Mouse (Mus musculus) testis, postnatal 10 days (tissue): Measurements from ENCODE around the gene Ndufb10.
"Not testable (repeated sequence)": the region's sequence is repeated elsewhere in the genome, so short reads cannot be mapped to it uniquely, and the experiment has no call there.

Source experiments
- DNase-seq: peaks from one replicate; pipeline ENCODE4 v3.0.0; 2021; ENCODE audit warnings: low spot score

Gene Ndufb10

DNA sequence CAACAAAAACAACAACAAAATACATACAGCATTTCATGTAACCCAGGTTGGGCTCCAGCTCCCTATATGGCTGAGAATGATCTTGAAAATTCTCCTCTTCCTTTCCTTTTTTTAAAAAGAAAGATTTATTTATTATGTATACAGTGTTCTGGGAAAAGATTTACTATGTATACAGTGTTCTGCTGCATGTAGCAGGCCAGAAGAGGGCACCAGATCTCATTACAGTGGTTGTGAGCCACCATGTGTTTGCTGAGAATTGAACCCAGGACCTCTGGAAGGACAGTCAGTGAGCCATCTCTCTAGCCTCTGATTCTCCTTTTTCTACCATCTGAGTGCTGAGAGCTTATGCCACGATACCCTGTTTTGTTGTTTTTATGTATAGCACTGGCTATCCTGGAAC lies 10.2 kb upstream of the Ndufb10 start:
- DNase-seq = no peak

DNA sequence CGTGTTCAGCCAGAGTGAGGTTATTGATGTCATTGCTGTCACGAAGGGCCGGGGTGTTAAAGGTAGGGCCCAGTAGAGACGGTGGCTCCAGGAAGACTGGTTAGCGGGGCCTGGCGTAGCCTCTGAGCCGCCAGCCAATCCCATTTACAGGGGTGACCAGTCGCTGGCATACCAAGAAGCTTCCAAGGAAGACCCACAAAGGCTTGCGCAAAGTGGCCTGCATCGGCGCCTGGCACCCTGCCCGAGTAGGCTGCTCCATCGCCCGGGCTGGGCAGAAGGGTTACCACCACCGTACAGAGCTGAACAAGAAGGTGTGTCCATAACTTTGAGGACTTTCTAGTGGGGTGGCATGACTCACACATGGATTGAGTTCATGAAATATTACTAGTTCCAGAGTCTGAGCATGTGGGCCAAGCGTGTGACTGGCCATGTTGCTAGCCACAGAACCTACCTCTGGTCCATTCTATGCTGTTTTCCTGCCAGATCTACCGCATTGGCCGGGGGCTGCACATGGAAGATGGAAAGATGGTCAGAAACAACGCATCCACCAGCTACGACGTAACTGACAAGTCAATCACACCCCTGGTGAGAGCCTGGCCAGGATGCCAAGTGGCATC lies 9.3 kb upstream of the Ndufb10 start:
- peak; percentile 60 for DNase-seq

DNA sequence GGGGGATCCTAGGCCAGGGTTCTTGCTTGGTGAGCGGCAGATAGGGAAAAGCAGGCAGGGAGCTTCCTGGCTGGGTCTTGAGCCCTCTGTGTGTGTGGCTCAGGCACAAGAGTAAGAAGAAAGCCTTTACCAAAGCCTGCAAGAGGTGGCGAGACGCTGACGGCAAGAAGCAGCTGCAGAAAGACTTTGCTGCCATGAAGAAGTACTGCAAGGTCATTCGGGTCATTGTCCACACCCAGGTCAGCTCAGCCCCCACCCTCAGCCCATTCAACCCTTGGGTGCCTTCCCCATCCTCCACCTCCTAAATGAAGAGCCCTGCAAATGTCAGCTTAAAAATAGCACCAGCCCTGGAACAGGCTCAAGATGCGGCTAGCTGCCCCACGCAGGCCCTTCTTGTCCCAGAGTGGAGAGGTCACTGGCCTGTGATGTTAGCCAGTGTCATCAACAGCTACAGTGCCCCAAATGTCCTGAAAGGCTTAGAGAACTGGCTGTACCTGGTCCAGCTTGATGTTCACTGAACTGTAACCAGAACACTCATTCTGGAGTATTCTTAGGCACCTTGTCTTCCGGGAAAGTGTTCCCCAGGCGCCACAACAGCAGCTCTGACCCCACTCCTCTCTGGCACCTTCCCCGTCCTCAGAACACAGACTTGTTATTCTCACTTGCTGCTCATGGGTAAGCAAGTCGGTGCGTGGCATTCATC lies 8.1 kb upstream of the Ndufb10 start:
- no peak for DNase-seq

DNA sequence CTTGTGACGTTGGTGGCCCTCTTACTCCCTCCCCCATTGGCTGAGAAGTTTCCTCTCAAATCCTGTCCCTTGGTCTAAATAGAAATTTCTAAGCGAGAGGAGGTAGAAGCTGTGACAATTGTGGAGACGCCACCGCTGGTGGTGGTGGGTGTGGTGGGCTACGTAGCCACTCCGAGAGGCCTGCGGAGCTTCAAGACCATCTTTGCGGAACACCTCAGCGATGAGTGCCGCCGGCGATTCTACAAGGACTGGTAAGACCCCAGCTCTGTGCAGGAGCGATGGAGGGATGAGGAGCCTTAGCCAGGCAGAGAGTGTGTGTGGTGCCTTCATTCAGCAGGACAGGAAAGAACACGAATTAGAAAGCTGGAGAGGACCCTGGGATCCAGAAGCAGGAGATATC lies 6.5 kb upstream of the Ndufb10 start:
- no peak for DNase-seq

DNA sequence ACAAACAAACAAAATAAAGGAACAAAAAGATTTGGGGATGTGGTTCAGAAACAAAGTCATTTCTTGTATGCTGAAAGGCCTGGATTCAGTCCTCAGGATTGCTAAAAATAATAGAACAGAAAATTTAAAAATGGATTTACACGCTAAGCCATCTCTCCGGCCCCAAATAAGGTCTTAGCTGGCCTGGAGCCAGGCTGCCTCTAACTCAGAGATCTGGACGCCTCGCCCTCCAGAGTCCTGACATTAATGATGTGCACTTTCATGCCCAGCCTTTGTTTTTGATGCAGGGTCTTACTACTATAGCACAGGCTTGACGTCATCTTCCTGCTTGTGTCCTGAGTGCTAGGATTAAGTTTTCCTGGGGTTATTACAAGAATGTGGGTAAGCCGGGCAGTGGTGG lies 4.8 kb upstream of the Ndufb10 start:
- no peak for DNase-seq

DNA sequence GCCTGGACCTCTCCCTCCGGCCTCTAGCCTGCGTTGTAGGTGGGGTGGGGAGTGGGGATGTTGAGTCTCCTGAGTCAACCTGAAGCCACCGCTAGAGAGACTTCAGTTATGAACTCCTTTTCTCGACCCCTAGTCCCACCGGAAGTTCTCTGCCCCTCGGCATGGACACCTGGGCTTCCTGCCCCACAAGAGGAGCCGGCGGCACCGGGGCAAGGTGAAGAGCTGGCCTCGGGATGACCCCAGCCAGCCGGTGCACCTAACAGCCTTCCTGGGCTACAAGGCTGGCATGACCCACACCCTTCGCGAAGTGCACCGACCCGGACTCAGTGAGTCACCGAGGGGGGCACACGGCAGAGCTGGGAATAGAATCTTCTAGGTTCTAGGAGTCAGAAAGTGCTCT lies 3.9 kb upstream of the Ndufb10 start:
- DNase-seq = no peak

DNA sequence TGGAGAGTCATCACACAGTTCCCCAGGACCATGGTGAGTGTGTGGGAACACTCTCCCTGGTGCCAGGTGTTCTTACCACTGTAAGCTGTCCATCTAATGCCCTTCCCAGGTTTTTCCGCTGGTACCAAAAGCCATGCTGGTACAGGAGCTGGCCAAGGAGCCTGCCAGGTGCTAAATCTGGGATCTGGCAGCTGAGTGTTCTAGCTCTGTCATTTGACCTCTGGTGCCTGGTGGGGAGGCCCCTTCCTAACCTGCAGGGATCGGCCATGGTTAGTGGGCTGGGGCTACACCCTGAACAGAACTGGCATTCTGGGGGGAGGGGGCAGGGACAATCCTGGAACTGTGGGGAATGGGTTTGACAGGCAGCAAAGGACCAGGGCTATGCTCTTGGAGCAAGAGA lies 3.3 kb upstream of the Ndufb10 start, which contains the start of gene Rpl3l:
TSS of gene Rpl3l (plus strand) at position 203 of the 400 bp plus-strand sequence.
- no peak for DNase-seq

DNA sequence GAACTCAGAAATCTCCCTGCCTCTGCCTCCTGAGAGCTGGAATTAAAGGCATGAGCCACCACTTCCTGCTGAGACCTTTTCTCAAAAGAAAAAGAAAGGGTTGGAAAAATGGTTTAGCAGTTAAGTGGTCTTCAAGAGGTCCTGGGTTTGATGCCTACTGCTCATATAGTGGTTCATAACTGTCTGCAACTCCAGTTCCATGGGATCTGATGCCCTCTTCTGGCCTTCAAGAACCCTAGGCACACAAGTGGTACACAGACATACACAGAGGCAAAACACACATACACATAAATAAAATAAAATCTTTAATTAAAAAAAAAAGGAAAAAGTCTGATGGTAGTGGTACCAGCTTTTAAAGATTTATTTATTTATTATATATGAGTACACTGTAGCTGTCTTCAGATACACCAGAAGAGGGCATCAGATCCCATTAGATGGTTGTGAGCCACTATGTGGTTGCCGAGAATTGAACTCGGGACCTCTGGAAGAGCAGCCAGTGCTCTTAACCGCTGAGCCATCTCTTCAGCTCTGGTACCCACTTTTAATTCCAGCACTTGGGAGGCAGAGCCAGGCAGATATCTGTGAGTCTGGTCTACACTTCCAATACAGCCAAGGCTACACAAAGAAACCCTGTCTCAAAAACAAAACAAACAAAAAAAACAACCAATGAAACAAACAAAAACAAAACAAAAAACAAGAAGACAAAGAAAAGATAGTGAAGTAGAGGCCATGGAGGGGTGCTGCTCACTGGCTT lies 1.5 kb upstream of the Ndufb10 start:
- no peak for DNase-seq

DNA sequence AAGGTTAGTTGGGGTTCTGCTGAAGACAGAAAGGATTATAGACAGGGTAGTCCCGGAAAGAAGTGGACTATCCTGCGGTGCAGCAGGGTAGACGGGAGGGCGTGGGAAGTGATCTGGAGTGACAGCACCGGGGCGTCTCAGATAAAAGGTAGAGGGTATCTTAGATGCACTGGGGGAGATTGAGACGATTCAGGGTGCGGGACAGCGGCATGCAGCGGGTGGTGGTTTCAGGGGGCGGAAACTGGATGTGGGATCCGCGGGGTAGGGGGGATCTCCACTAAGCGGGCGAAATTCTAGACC lies 447 bp downstream of the Ndufb10 start:
- no peak for DNase-seq

DNA sequence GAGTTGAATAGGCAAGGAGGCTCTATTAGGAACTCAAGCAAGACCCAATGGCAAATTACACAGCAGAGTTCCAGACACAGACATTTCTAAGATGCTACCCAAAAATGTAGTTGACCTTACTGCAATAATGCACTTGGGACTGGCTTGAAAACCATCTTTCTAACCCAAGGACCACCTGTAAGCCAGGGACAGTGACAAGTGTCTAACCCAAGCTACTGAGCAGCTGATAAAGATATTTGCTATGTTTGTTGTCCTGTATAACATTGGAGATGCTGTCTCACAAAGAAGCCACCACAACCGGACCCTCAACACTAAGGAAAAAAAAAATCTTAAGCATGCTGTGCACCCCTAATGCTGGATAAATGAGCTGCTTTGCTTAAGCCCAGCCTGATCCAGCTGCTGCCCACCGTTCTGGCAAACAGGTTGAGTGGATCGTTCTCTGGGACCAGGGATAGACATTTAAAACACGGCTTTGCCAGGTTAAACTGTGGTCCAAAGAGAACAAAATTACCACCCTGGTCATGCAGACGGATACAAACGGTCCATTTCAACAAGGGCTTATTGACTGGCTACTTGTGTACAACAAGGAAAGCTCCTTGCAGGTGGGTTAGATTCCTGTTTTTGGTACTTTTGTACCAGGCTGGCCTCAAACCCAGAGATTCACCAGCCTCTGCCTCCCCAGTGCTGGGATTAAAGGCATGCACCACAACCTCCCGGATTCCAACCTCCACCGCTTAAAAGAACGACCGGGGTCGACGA lies 977 bp downstream of the Ndufb10 start:
- no peak for DNase-seq

DNA sequence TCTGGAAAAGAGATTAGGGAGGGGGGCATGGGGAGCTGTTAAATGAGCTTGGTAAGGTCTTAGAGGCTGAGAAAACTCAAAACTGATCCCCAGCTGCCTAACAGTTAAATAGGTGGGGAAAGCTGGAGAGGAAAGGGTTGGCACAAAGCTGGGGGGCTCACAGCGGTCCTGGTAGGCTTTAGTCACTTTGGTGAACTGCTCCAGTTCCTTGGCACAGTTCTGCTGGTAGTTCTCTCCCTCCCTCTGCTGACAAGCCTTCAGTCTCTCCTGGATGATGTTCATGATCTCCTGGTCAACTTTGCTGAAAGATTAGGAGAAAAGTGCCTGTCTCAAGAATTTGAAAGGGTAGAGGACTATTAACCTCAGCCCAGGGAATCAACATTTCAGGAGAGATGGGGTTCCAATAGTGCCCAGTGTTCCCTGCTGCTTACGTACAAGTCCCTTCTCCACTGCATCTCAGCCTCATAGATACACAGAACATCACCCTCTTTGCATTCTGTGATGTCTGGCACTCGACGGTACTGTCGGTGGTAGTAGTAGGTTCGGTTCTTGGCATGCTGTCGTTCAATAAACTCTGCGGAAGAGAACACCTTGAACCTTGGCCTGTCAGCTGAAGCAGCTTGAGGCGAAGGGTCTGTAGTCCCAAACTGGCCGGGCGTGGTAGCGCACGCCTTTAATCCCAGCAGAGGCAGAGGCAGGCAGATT lies 1.9 kb downstream of the Ndufb10 start:
- DNase-seq = peak; percentile 43

DNA sequence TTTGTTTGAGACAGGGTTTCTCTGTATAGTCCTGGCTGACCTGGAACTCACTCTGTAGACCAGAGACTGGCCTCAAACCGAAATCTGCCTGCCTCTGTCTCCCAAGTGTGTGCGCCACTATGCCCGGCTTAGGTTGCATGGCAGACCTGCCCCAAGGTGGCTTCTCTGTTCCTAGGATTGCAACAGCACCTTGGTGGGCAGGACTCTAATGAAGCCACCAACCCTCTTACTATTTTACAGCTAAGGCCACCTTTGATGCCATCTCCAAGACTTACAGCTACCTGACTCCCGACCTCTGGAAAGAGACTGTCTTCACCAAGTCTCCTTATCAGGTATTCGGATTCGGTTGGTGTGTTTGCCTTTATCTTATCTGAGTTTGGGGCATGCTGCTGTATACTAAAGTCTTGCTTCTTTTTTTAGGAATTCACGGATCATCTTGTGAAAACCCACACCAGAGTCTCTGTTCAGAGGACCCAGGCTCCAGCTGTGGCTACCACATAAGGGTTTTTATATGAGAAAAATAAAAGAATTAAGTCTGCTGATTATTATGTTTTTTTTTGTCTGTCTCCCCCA lies 2.8 kb downstream of the Ndufb10 start:
- not testable (repeated sequence) for DNase-seq

DNA sequence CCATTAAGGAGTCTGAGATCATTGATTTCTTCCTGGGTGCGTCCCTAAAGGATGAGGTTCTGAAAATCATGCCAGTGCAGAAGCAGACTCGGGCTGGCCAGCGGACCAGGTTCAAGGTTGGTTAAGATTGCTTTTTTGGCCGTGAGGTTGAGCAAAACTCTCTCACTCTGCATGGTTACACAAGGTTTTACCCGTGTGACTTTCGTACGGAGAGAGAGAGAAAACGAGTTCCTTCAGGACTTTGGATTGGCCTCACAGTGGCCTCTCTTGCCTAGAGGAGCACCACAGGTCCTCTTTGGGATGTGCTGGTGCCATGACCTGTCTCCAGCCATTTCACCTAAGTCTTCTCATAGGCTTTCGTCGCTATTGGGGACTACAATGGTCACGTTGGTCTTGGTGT lies 3.7 kb downstream of the Ndufb10 start:
- DNase-seq = peak; percentile 39

DNA sequence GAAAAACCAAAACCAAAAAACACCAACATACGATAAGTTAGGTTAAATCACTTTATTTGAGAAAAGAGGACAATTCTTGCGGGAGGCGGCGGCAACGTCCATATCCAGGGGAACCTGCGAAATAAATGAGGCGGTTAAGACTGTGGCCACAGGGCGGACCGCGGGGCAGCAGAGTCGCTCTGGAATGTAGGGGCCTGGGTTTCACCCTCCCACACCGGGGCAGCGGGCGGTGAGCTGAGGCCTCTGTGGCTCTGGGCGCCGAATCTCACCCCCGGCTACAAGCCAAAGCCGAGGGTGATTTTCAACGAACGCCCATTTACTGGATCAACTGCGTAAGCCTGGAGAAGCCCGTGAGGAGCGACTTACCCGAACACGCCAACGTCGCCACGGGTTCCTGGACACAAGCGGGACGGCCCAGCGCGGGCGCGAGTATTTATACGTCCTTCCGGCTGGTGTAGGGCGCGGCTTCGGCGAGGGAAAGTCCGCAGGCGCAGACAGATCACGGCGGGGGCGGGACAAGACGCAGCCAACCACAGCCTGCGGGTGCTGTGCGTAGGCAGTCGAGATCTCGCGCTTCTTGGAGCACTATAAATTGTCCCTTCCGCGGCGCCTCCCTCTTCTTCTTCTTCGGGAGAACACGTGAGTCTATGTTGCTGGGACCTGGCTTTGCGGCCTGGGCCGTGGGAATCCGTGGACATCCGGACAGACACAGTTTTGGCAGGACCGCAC lies 4.6 kb downstream of the Ndufb10 start:
- peak; percentile 98 for DNase-seq

DNA sequence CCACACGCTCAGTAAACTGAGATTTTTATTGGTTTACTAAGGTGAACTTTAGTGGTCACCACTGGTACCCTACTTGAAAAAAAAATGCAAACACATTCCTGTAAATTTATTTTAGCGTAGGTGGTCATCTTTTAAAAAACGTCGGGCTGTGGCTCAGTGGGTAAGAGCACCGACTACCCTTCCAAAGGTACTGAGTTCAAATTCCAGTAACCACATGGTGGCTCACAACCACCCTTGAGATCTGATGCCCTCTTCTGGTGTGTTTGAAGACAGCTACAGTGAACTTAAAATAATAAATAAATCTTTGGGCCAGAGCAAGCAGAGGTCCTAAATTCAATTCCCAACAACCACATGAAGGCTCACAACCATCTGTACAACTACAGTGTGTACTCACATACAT lies 5.3 kb downstream of the Ndufb10 start:
- not testable (repeated sequence) for DNase-seq

DNA sequence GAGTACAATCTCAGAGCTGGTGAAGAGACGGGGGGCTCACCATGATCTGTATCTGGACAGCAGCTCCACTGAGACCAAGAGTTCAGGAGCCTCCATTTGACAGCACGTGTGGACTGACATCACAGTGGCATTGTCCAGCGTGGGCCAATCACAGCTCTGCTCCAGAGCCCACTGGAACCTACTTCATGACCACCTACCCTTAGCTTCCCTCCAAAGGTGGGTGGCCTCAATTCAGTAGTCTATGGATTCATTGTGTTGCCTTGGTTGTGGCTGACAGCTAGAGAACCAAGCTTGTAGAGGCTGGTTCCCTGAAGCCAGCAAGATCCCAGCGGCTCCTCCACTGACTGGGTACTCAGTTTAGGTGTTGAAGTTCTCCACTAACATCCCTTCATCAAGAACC lies 6.3 kb downstream of the Ndufb10 start, which contains the start of the genes Rnf151 and Rps2:
TSS of gene Rnf151 (minus strand) at position 121 of the 400 bp plus-strand sequence.
TSS of gene Rps2 (plus strand) at position 174 of the 400 bp plus-strand sequence.
- peak; percentile 40 for DNase-seq

DNA sequence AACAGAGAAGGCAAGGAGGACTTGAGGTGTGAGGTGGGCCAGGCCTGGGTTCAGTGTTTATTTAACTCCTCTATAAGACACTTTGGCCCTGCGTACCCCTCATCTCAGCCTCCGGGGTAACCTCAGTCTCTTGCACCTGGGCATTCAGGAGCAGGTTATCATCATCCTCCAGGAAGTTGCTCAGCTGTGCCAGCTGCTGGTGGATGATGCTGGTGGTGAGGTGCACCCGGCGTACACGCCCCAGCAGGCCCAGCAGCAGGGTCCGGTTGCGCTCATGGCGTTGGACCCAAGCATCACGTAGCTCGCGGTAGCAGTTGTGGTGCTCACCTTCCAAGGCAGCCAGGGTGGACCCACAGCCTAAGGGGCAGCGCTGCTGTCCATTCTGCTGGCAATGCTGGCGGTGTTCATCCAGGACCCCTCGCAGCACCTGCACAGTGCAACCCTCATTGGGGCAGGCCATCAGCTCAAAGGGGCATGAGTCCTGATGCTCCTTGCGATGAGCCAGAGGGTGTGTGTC lies 8.1 kb downstream of the Ndufb10 start:
- peak; percentile 38 for DNase-seq

DNA sequence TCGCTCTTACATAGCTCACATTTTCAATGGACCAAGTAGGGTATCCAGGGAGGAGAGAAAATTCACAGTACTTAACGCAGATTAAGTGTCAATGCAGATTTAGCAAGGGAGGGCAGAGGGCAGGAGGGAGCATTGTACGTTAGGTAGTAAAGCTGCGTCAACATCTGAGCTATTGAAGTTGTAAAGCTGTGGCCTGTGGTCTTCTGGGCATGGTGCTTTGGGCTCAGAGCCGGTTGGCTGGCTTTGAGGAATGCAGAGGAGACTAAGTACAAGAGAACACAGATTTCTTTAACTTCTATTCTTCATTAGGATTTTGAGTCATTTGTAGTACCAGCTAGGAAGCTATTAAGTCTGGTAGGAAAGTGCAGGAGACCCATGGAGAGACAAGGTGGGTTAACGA lies 8.7 kb downstream of the Ndufb10 start:
- no peak for DNase-seq

DNA sequence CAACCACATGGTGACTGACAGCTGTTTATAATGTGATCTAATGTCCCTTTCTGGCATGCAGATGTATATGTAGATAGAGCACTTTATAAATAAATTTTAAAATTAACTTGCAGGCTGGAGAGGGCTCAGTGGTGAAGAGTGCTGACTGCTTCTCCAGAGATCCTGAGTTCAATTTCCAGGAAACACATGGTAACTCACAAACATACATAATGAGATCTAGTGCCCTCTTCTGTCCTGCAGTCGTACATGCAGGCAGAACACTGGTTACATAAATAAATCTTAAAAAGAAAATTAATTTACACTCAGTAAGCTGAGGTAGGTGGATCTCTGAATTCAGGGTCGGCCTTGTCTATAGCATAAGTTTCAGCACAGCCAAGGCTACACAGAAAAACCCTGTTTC lies 15.6 kb downstream of the Ndufb10 start:
- no peak for DNase-seq

DNA sequence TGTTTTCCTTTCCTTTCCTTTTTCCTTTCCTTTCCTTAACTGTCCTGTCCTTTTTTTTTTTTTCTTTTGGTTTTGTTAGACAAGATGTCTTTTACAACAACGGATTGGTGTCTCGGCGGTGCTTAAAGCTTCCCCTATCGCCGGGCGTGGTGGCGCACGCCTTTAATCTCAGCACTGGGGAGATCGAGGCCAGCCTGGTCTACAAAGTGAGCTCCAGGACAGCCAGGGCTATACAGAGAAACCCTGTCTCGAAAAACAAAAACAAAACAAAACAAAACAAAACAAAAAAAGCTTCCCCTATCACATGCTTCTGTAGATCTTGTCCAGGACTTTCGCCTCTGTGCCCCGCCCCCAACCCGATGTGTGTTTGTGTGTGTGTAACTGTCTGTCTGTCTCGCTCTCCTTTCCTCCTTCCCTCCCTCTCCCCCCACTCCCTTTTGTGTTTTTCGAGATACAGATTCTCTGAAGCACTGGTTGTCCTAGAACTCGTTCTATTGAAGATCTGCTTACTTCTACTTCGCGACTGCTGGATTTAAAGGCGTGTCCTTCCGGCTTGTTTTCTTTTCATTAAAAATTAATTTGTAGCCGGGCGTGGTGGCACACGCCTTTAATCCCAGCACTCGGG lies 16.4 kb downstream of the Ndufb10 start:
- DNase-seq = peak; percentile 54
